Mouse (Mus musculus): ENCODE data around the gene Pkn1. TPM values are rescaled to one million over a fixed set of nuclear protein-coding genes. Genes with fewer than 3 reads are reported as not detected.

Gene Pkn1
- 9.6 and 9.8 TPM in 2 replicates for polyA plus RNA-seq (2015; fragmentation: Nextera tagmentation; extraction: Ambion mirVana)

GRCm38 (mm10) chr8:83698661-83699453, at the start of gene Pkn1:
Pkn1 (minus strand) TSS chr8:83699179.
- Histone ChIP-seq H3K4me3 (ENCODE audit: low read depth, low read length) (peak within 1 kb of the TSS; percentile 84), H3K27ac (ENCODE audit: low read length) (peak within 1 kb of the TSS; percentile 77), H3K36me3 (ENCODE audit: control insufficient read depth, insufficient read depth) (no peaks in the 10 kb centered on the region), H3K4me2 (ENCODE audit: low read depth, low read length) (peak within 1 kb of the TSS; percentile 99), H3K27me3 (ENCODE audit: control insufficient read depth, insufficient read depth, low read depth, low read length) (no peaks in the 10 kb centered on the region), H3K9ac (ENCODE audit: low read depth, low read length) (peak within 1 kb of the TSS; percentile 88), H3K9me3 (replicated peaks; ENCODE audit: control insufficient read depth, low read length) (no peaks in the 10 kb centered on the region; the same call in 1 of the 2 replicates), H3K4me1 (ENCODE audit: control insufficient read depth, low read depth, low read length) (peaks cover 36% of the 10 kb centered on the region)
- under 1% methylated on average over 72 of the region's 85 CpGs for WGBS (ENCODE audit: insufficient replicate concordance)
- peak; percentile 93 for ATAC-seq (ENCODE audit: low read depth)

DNA sequence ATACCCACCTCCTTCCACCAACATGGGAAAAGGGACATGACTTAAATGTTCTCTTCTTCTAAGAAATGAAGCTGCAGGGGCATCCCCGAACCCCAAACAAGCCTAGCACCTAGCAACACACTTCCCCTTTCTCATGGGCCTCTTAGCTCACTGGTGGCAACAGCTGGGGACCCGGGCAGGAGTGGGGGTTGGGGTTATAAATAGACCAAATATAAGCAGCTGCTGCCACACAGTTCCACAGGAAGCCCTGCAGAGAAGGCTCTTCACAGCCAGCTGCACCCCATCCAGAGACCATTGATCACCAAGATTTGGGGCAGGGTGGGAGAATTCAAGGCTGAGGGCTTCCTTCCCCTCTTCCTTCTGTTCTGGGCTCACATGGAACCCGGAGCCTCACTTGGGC, 49.7 kb upstream of the Pkn1 start:
- H3K9ac ChIP-seq (ENCODE audit: low read depth, low read length), result no peak overlapping the region
- no peaks in the 10 kb centered on the region for H3K36me3 ChIP-seq (ENCODE audit: control insufficient read depth, insufficient read depth)
- peaks cover 5% of the 10 kb centered on the region; the same call in 1 of the 2 replicates for H3K4me1 ChIP-seq (ENCODE audit: control insufficient read depth, low read depth, low read length)
- 27% methylated on average over 3 of the region's 3 CpGs for WGBS (ENCODE audit: insufficient replicate concordance)
- H3K4me3 ChIP-seq (ENCODE audit: low read depth, low read length), result no peak overlapping the region
- H3K27ac ChIP-seq (ENCODE audit: low read length), result no peak overlapping the region
- peak; percentile 47 for ATAC-seq (ENCODE audit: low read depth)
- no peaks in the 10 kb centered on the region for H3K9me3 ChIP-seq (replicated peaks; ENCODE audit: control insufficient read depth, low read length)
- peaks cover 12% of the 10 kb centered on the region for H3K27me3 ChIP-seq (ENCODE audit: control insufficient read depth, insufficient read depth, low read depth, low read length)
- no peak overlapping the region for H3K4me2 ChIP-seq (ENCODE audit: low read depth, low read length)

- H3K36me3 ChIP-seq (ENCODE audit: control insufficient read depth, insufficient read depth), result no peaks in the 10 kb centered on the region
- 2% methylated on average over 28 of the region's 28 CpGs for WGBS (ENCODE audit: insufficient replicate concordance)
- peaks cover 5% of the 10 kb centered on the region; the same call in 1 of the 2 replicates for H3K4me1 ChIP-seq (ENCODE audit: control insufficient read depth, low read depth, low read length)
- H3K27ac ChIP-seq (ENCODE audit: low read length), result peak overlapping the region; percentile 31
- ATAC-seq (ENCODE audit: low read depth), result peak; percentile 72
- H3K9me3 ChIP-seq (replicated peaks; ENCODE audit: control insufficient read depth, low read length), result no peaks in the 10 kb centered on the region
- peak overlapping the region; percentile 9; the same call in 1 of the 2 replicates for H3K9ac ChIP-seq (ENCODE audit: low read depth, low read length)
- H3K4me2 ChIP-seq (ENCODE audit: low read depth, low read length), result peak overlapping the region; percentile 45
- H3K4me3 ChIP-seq (ENCODE audit: low read depth, low read length), result peak overlapping the region; percentile 33
- H3K27me3 ChIP-seq (ENCODE audit: control insufficient read depth, insufficient read depth, low read depth, low read length), result peaks cover 12% of the 10 kb centered on the region
Observed at GRCm38 (mm10) chr8:83747661-83748346, 48.8 kb upstream of the Pkn1 start.

- peaks cover 12% of the 10 kb centered on the region for H3K27me3 ChIP-seq (ENCODE audit: control insufficient read depth, insufficient read depth, low read depth, low read length)
- H3K9me3 ChIP-seq (replicated peaks; ENCODE audit: control insufficient read depth, low read length), result no peaks in the 10 kb centered on the region
- no peaks in the 10 kb centered on the region for H3K36me3 ChIP-seq (ENCODE audit: control insufficient read depth, insufficient read depth)
- peaks cover 24% of the 10 kb centered on the region for H3K4me1 ChIP-seq (ENCODE audit: control insufficient read depth, low read depth, low read length)
- no peak overlapping the region for H3K4me2 ChIP-seq (ENCODE audit: low read depth, low read length)
- no peak overlapping the region for H3K4me3 ChIP-seq (ENCODE audit: low read depth, low read length)
- WGBS (ENCODE audit: insufficient replicate concordance), result 64% methylated on average over 4 of the region's 4 CpGs
- no peak overlapping the region for H3K27ac ChIP-seq (ENCODE audit: low read length)
- no peak overlapping the region for H3K9ac ChIP-seq (ENCODE audit: low read depth, low read length)
- ATAC-seq (ENCODE audit: low read depth), result no peak
Observed at GRCm38 (mm10) chr8:83744070-83744469, 45.1 kb upstream of the Pkn1 start.

- no peak overlapping the region for H3K9ac ChIP-seq (ENCODE audit: low read depth, low read length)
- ATAC-seq (ENCODE audit: low read depth), result no peak
- no peak overlapping the region for H3K4me3 ChIP-seq (ENCODE audit: low read depth, low read length)
- no peaks in the 10 kb centered on the region for H3K36me3 ChIP-seq (ENCODE audit: control insufficient read depth, insufficient read depth)
- H3K4me1 ChIP-seq (ENCODE audit: control insufficient read depth, low read depth, low read length), result peaks cover 33% of the 10 kb centered on the region
- no peaks in the 10 kb centered on the region for H3K9me3 ChIP-seq (replicated peaks; ENCODE audit: control insufficient read depth, low read length)
- peaks cover 8% of the 10 kb centered on the region for H3K27me3 ChIP-seq (ENCODE audit: control insufficient read depth, insufficient read depth, low read depth, low read length)
- no peak overlapping the region for H3K4me2 ChIP-seq (ENCODE audit: low read depth, low read length)
- H3K27ac ChIP-seq (ENCODE audit: low read length), result no peak overlapping the region
- 47% methylated on average over 6 of the region's 6 CpGs for WGBS (ENCODE audit: insufficient replicate concordance)
Observed at GRCm38 (mm10) chr8:83742968-83743367, 44.0 kb upstream of the Pkn1 start.

- 0 out of 2 replicates have a peak, but pooled peaks have one; percentile 14 for ATAC-seq (ENCODE audit: low read depth)
- no peaks in the 10 kb centered on the region for H3K36me3 ChIP-seq (ENCODE audit: control insufficient read depth, insufficient read depth)
- H3K9ac ChIP-seq (ENCODE audit: low read depth, low read length), result no peak overlapping the region
- H3K4me1 ChIP-seq (ENCODE audit: control insufficient read depth, low read depth, low read length), result peaks cover 29% of the 10 kb centered on the region
- no peaks in the 10 kb centered on the region for H3K27me3 ChIP-seq (ENCODE audit: control insufficient read depth, insufficient read depth, low read depth, low read length)
- H3K4me2 ChIP-seq (ENCODE audit: low read depth, low read length), result peak overlapping the region; percentile 71
- WGBS (ENCODE audit: insufficient replicate concordance), result 55% methylated on average over 19 of the region's 19 CpGs
- H3K4me3 ChIP-seq (ENCODE audit: low read depth, low read length), result peak overlapping the region; percentile 65; the same call in 1 of the 2 replicates
- no peaks in the 10 kb centered on the region for H3K9me3 ChIP-seq (replicated peaks; ENCODE audit: control insufficient read depth, low read length)
- H3K27ac ChIP-seq (ENCODE audit: low read length), result peak overlapping the region; percentile 72
Observed at GRCm38 (mm10) chr8:83741849-83742655, 43.1 kb upstream of the Pkn1 start.

DNA sequence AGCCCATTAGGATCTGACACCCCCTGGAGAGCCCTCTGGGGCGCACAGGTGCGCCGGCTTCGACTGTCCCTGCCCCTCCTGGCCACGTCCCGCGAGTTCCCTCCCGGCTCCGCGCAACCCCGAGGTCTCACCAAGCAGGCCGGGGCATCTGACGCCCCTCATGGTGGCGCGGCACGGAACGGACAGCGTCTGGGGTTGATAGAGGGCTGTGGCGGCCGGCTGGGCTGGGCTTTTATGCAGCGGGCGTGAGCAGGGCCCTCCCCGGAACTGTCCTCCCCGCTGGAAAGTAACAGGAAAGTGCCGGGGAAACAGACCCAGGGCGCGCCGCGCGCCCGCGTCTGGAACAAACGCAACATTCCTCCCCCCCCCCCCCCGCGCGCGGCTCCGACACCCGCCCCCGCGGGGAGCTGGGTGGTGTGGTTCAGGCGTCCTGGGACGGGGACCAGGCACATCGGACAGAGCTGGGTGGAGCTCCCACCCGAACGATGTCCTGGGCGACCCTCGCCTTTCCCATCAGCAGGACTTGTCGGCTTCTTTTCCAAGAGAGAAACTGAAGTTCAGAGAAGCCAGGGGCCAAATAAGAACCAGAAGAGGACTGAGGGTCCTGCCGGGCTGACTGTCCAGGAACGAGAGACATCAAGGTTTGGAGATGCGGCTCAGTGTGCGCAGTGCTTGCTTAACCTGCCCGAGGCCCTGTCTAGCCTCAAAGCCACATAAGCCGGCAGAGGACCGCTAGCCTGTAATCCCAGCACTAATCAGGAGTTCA, 42.2 kb upstream of the Pkn1 start, which contains the start of gene Adgre5:
Adgre5 (minus strand) TSS at position 351 of the 766 bp plus-strand sequence.
- ATAC-seq (ENCODE audit: low read depth), result peak; percentile 63
- Histone ChIP-seq H3K4me1 (ENCODE audit: control insufficient read depth, low read depth, low read length) (peaks cover 29% of the 10 kb centered on the region), H3K9me3 (replicated peaks; ENCODE audit: control insufficient read depth, low read length) (no peaks in the 10 kb centered on the region), H3K9ac (ENCODE audit: low read depth, low read length) (peak within 1 kb of the TSS; percentile 61), H3K4me3 (ENCODE audit: low read depth, low read length) (peak within 1 kb of the TSS; percentile 65), H3K4me2 (ENCODE audit: low read depth, low read length) (peak within 1 kb of the TSS; percentile 71), H3K27ac (ENCODE audit: low read length) (peak within 1 kb of the TSS; percentile 72), H3K36me3 (ENCODE audit: control insufficient read depth, insufficient read depth) (no peaks in the 10 kb centered on the region), H3K27me3 (ENCODE audit: control insufficient read depth, insufficient read depth, low read depth, low read length) (no peaks in the 10 kb centered on the region)
- 3% methylated on average over 51 of the region's 56 CpGs for WGBS (ENCODE audit: insufficient replicate concordance)

GRCm38 (mm10) chr8:83740586-83740975, 41.6 kb upstream of the Pkn1 start:
- Histone ChIP-seq H3K27me3 (ENCODE audit: control insufficient read depth, insufficient read depth, low read depth, low read length) (no peaks in the 10 kb centered on the region), H3K27ac (ENCODE audit: low read length) (peak overlapping the region; percentile 72), H3K9ac (ENCODE audit: low read depth, low read length) (peak overlapping the region; percentile 61), H3K36me3 (ENCODE audit: control insufficient read depth, insufficient read depth) (no peaks in the 10 kb centered on the region), H3K4me2 (ENCODE audit: low read depth, low read length) (peak overlapping the region; percentile 71), H3K4me3 (ENCODE audit: low read depth, low read length) (peak overlapping the region; percentile 65), H3K9me3 (replicated peaks; ENCODE audit: control insufficient read depth, low read length) (no peaks in the 10 kb centered on the region), H3K4me1 (ENCODE audit: control insufficient read depth, low read depth, low read length) (peaks cover 29% of the 10 kb centered on the region)
- ATAC-seq (ENCODE audit: low read depth), result no peak
- WGBS (ENCODE audit: insufficient replicate concordance), result 10% methylated on average over 3 of the region's 3 CpGs
